Mouse (Mus musculus): ENCODE measurements around the gene Taf8.
A peak's percentile ranks its signal among the peaks of the same experiment; 100 is the strongest.

Taf8 gene

GRCm38 (mm10) chr17:47484241-47484921, 17.7 kb downstream of the Taf8 start:
- DNase-seq (ENCODE audit: low spot score) = no peak

GRCm38 (mm10) chr17:47482401-47482800, 19.7 kb downstream of the Taf8 start:
- DNase-seq (ENCODE audit: low spot score) = peak; percentile 69

GRCm38 (mm10) chr17:47479887-47480286, 22.2 kb downstream of the Taf8 start:
- DNase-seq (ENCODE audit: low spot score) = no peak

- DNase-seq (ENCODE audit: low spot score) = no peak
Measured at GRCm38 (mm10) chr17:47475714-47476113, 26.4 kb downstream of the Taf8 start.

GRCm38 (mm10) chr17:47475181-47475580, 26.9 kb downstream of the Taf8 start:
- DNase-seq (ENCODE audit: low spot score) = no peak

GRCm38 (mm10) chr17:47474250-47474649, 27.8 kb downstream of the Taf8 start:
- DNase-seq (ENCODE audit: low spot score) = no peak

- DNase-seq (ENCODE audit: low spot score) = no peak
Measured at GRCm38 (mm10) chr17:47473434-47473974, 28.6 kb downstream of the Taf8 start.

- no peak for DNase-seq (ENCODE audit: low spot score)
Measured at GRCm38 (mm10) chr17:47472435-47473350, 29.4 kb downstream of the Taf8 start.

GRCm38 (mm10) chr17:47470686-47471085, 31.4 kb downstream of the Taf8 start:
- DNase-seq (ENCODE audit: low spot score) = no peak

GRCm38 (mm10) chr17:47470121-47470520, 32.0 kb downstream of the Taf8 start:
- DNase-seq (ENCODE audit: low spot score) = no peak

GRCm38 (mm10) chr17:47469642-47470041, 32.5 kb downstream of the Taf8 start:
- no peak for DNase-seq (ENCODE audit: low spot score)

- no peak for DNase-seq (ENCODE audit: low spot score)
Measured at GRCm38 (mm10) chr17:47468466-47468865, 33.6 kb downstream of the Taf8 start.

- DNase-seq (ENCODE audit: low spot score) = no peak
Measured at GRCm38 (mm10) chr17:47468063-47468462, 34.0 kb downstream of the Taf8 start.

- no peak for DNase-seq (ENCODE audit: low spot score)
Measured at GRCm38 (mm10) chr17:47467659-47468058, 34.4 kb downstream of the Taf8 start.

- DNase-seq (ENCODE audit: low spot score) = no peak
Measured at GRCm38 (mm10) chr17:47466284-47466683, 35.8 kb downstream of the Taf8 start.

GRCm38 (mm10) chr17:47465016-47465415, 37.1 kb downstream of the Taf8 start:
- no peak for DNase-seq (ENCODE audit: low spot score)

- no peak for DNase-seq (ENCODE audit: low spot score)
Measured at GRCm38 (mm10) chr17:47464248-47464965, 37.7 kb downstream of the Taf8 start.

GRCm38 (mm10) chr17:47462728-47463388, 39.2 kb downstream of the Taf8 start:
- no peak for DNase-seq (ENCODE audit: low spot score)

- DNase-seq (ENCODE audit: low spot score) = no peak
Measured at GRCm38 (mm10) chr17:47462209-47462608, 39.9 kb downstream of the Taf8 start.

- no peak for DNase-seq (ENCODE audit: low spot score)
Measured at GRCm38 (mm10) chr17:47461688-47462087, 40.4 kb downstream of the Taf8 start.

- DNase-seq (ENCODE audit: low spot score) = no peak
Measured at GRCm38 (mm10) chr17:47459341-47459919, 42.7 kb downstream of the Taf8 start.
